Comparison of ENCODE assay signal across 24 mouse cellular contexts in the genomic region with DNA sequence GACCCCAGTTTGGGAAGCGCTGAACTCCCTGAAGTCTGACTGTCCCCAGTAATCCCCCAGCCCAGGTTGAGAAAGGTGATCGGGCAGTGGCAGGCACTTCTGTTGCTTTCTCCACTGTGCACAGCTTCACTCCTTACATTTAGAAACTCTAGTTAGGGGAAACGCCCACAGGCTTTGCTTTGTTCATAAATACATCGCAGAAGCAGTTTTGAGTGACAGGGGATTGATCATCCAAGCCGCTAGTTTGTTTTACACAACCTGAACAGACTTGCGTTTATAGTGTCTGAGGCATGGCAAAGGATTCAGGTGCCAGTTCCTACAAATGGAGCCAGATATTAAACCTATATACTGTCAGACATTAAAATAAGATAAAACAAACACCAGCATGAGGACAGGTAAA.
"Had no signal": no experiment of that assay in that cellular context is flagged by ENCODE, and none has a peak within 500 bp of the region (broad histone marks: within the 10 kb centered on the region; RNA-seq: fewer than 3 reads in every experiment).

No protein-coding gene starts in this region.

- H3K4me1 ChIP-seq: liver, embryonic 12.5 days had no signal

- ATAC-seq: hindbrain, embryonic 16.5 days; intestine, embryonic 15.5 days; liver, embryonic 12.5 days had no signal

- H3K36me3 ChIP-seq: heart, embryonic 13.5 days; heart, embryonic 15.5 days; hindbrain, embryonic 10.5 days; hindbrain, embryonic 12.5 days; intestine, embryonic 15.5 days; limb, embryonic 13.5 days; limb, embryonic 15.5 days; liver, embryonic 12.5 days had no signal

- H3K27ac ChIP-seq: heart, adult 2 months; heart, embryonic 13.5 days; heart, embryonic 15.5 days; hindbrain, embryonic 10.5 days; hindbrain, embryonic 12.5 days; hindbrain, embryonic 14.5 days; intestine, embryonic 15.5 days; limb, embryonic 13.5 days; limb, embryonic 15.5 days; liver, embryonic 12.5 days; liver, embryonic 14.5 days had no signal

- H3K4me3 ChIP-seq: heart, adult 2 months; heart, embryonic 13.5 days; heart, embryonic 15.5 days; hindbrain, embryonic 10.5 days; hindbrain, embryonic 12.5 days; intestine, embryonic 15.5 days; limb, embryonic 13.5 days; limb, embryonic 15.5 days; liver, embryonic 12.5 days had no signal

- H3K4me2 ChIP-seq: heart, embryonic 11.5 days; heart, embryonic 13.5 days; heart, embryonic 15.5 days; hindbrain, embryonic 12.5 days; hindbrain, embryonic 14.5 days; intestine, embryonic 15.5 days; limb, embryonic 13.5 days; limb, embryonic 15.5 days; liver, embryonic 12.5 days had no signal

- H3K9ac ChIP-seq: heart, embryonic 13.5 days; heart, embryonic 15.5 days; hindbrain, embryonic 12.5 days; hindbrain, embryonic 14.5 days; intestine, embryonic 15.5 days; limb, embryonic 13.5 days; limb, embryonic 15.5 days; liver, embryonic 12.5 days; liver, embryonic 14.5 days had no signal

- H3K9me3 ChIP-seq: heart, embryonic 13.5 days; heart, embryonic 15.5 days; hindbrain, embryonic 10.5 days; hindbrain, embryonic 12.5 days; intestine, embryonic 15.5 days; limb, embryonic 13.5 days; limb, embryonic 15.5 days; liver, embryonic 12.5 days had no signal

- H3K27me3 ChIP-seq: heart, embryonic 13.5 days; heart, embryonic 15.5 days; intestine, embryonic 15.5 days; liver, embryonic 12.5 days had no signal

- DNase-seq: gastrocnemius, postnatal 14 days; gastrocnemius, postnatal 36 days; heart, adult 2 months; heart, postnatal 4 days; kidney, adult 11 months; kidney, adult 8-10 months; kidney, postnatal 10 days; kidney, postnatal 25 days; kidney, postnatal 4 days; layer of hippocampus, adult 9-11 months; layer of hippocampus, postnatal 36 days; left cerebral cortex, postnatal 4 days had no signal
